Mouse (Mus musculus) lung, postnatal 0 days (tissue): ENCODE data around the gene Mip.

Experiments
- CTCF ChIP-seq: IDR thresholded peaks from 2 replicates; pipeline ENCODE4 v1.5.1; 2016; ENCODE audit warnings: antibody characterized with exemption, mild to moderate bottlenecking
- EP300 ChIP-seq: IDR thresholded peaks from 2 replicates; pipeline ENCODE4 v1.6.1; 2016; ENCODE audit warnings: antibody characterized with exemption, mild to moderate bottlenecking, control low read depth

DNA sequence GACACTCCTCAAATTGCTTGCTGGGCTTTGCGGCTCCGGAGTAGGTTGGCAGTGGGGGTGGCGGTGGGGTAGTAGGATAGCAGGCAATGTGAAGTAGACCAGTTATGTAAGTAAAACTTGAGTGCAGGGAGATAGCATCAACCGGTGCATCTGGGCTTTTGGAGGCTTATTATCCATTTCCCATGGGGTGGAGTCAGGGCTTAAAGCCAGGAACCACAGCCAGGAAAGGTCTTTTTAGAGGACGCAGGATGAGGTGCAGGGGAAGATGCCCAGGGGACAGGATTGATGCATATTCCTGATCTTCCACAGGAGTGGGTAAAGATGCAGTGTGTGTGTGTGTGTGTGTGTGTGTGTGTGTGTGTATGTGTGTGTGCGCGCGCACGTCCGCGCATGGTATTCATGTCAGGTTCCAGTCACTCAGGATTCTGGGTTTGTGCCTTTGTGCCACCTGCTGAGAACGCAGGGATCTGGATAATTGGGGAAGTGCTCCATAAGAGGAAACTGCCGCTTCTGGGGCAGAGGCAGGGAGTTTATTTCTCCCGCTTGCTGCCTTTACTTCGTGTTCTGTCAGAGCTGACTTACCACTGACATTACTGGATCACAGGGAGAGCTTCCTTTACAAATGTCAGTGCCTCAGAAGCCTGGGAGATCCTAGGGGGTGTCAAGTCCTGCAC lies 12.3 kb downstream of the Mip start:
- no peak for TF ChIP-seq CTCF
- no peak for TF ChIP-seq EP300
